Mouse (Mus musculus) gastrocnemius, adult 8-10 months (tissue): ENCODE results near the gene Scarb2. TPM values are rescaled to one million over a fixed set of nuclear protein-coding genes. Genes with fewer than 3 reads are reported as not detected.

Source experiments
- DNase-seq, 2 experiments: peaks; one replicate each; pipeline ENCODE4 v3.0.0; 2022; ENCODE audit warnings: low spot score in 2 of 2
- total RNA-seq, 4 experiments: library from RNA; stranded (reverse); gene quantifications; 2 replicates each; pipeline ENCODE4 v1.2.4; 2022

Scarb2 gene
- total RNA-seq, 4 experiments from 2014 or later: 72.4 to 89.7 (median 80.3) TPM

- no peak for DNase-seq
Observed at GRCm38 (mm10) chr5:92438540-92438939, 68.1 kb downstream of the Scarb2 start.

DNA sequence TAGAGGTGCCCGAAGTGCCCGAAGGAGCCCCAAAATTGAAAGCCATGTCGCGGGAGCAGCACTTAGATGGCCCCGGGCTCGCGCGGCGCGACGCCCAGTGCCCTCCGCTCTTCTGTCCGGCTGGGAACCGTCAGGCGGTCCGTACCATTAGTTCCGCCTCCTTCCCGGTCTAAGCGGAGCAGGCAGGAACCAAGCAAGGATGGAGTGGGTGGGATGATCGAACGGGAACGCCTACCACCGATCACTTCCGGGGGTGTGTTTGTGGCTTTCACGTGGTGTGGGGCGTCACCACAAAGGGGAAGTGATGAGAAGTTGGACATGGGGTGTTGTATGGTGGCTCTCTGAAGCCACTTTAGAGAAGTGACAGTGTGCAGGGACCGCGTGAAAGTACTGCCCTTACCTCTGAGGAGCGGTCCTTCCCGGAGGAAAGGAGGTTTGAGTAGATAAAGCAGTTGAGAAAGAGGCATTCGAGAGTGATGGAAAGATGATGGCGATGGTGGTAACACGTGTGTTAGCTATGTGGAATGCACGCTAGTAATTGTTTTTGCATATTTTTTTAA lies 71.5 kb downstream of the Scarb2 start, which contains the start of gene Nup54:
TSS of gene Nup54 (minus strand) at position 195 of the 560 bp plus-strand sequence.
- peak; percentile 94 for DNase-seq

DNA sequence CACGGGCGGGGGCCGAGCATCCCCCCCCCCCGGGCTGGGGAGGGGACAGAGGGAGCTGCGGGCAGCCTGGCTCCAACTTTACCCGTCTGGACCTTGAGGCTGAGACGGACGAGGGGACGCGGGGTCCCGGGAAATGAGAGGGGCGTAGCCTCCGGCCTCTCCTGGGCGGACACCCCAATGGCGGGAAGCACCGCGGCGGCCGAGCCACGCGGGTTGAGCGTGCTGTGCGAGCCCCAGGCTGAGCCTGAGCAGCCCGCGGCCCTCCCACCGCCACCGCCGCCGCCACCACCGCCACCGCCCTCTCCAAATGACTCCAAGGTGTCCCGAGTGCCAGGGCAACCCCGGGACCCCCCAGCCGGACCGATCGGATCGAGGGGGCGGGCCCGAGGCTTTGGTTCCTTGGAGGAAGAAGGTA lies 72.1 kb downstream of the Scarb2 start:
- peak in 1 of 2 experiments; percentile 4 for DNase-seq

GRCm38 (mm10) chr5:92434070-92434469 lies 72.6 kb downstream of the Scarb2 start:
- no peak for DNase-seq

GRCm38 (mm10) chr5:92431611-92432010 lies 75.0 kb downstream of the Scarb2 start:
- no peak for DNase-seq

- DNase-seq: no peak
Observed at GRCm38 (mm10) chr5:92430723-92431122, 75.9 kb downstream of the Scarb2 start.

DNA sequence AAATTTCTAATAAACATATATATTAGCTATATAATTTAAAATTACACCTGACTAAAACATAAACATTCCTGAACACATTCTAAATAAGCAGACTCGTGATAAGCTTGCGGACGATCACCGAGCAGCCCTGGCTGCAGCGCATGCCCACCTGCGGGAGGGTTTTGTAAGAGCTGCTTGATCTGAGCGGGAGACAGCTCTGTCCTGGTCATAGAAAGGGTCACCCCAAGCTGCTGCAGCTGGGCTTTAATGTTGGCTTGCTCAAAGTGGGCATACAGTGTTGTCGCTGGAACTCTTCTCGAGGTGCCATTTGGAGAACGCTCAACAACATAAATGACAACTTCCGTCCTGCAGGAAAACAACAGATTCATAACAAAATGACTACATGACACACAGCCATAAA lies 82.5 kb downstream of the Scarb2 start:
- DNase-seq: no peak

- no peak for DNase-seq
Observed at GRCm38 (mm10) chr5:92413982-92414375, 92.7 kb downstream of the Scarb2 start.

- DNase-seq: no peak
Observed at GRCm38 (mm10) chr5:92413271-92413981, 93.2 kb downstream of the Scarb2 start.

GRCm38 (mm10) chr5:92411461-92412140 lies 95.0 kb downstream of the Scarb2 start:
- DNase-seq: no peak

- no peak for DNase-seq
Observed at GRCm38 (mm10) chr5:92410486-92410885, 96.1 kb downstream of the Scarb2 start.

GRCm38 (mm10) chr5:92409361-92410155 lies 97.1 kb downstream of the Scarb2 start:
- no peak for DNase-seq

GRCm38 (mm10) chr5:92404400-92404678 lies 102.3 kb downstream of the Scarb2 start:
- DNase-seq: no peak

DNA sequence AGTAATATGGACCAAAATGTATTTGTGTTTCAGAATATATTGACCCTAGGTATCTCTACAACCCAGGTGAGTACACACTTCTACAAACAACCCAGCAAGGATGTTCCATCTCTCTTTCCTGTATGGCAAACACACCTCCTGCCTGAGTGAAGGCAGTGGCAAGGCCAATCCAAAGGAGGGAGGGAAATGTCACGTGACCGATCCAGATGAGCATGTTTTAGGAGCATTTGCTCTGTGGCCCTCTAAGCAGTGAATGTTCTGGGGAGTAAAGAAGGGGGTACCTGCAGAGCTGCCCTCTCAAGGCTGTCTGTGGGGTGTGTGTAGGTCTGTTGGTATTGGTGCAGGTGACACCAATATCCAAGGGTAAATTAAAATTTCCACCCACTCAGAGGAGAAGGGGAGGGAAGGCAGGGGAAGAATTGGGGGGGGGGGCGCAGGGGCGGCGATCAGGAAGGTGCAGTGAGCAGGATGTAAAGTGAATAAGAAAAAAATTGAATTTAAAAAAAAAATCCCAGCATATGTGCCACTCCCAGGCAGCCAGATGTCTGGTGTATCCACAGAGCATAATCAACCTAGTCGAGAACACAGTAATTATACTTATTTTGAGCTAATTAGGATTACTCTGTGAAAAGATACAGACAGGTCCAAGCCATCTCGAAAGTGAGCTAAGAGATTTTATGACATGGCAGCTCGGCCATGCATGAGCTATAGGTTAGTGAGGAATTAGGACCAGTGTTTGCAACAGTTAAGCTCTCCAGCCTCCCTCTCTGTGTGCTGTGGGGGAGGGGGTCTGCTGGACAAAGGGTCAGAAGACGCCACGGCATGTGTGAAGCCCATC lies 102.9 kb downstream of the Scarb2 start:
- DNase-seq: no peak

DNA sequence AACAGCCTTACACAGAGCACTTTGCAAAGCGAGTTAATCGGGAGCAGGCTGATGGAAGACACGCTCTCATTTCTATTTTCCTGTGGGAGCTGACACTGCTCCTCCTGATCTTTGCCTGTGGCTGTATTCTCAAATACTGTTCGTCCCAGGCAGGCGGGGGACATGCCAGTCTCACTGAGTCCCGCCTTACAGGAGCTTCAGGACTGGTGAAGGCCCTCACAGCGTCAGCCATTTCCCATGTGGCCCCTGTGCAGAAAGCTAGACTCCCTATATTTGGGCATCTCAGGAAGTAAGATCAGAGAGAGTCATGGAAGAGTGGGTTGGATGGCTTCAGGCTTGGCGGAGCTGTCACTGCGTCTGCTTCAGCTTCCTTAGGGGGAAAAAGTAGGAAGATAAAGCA lies 103.8 kb downstream of the Scarb2 start:
- DNase-seq: no peak

DNA sequence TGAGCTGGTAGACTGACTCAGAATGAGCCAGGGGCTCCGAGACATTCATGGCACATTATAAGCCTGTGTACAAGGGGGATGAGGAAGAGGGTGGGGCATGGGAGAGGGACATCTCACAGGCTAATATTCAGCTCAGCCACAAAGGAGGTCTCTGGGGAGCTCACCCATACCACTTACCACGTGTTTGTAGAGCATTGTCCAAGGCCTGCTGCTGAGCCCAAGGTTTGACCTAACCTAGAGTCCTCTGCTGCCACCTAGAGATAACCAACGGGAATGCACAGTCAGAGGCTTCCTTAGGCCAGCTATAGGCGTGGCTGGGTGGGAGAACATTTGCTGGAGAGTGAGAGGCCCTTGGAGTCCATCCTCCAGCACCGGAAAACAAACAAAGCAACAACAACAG lies 108.5 kb downstream of the Scarb2 start:
- peak; percentile 59 to 65 for DNase-seq

GRCm38 (mm10) chr5:92396476-92396875 lies 110.2 kb downstream of the Scarb2 start:
- no peak for DNase-seq

DNA sequence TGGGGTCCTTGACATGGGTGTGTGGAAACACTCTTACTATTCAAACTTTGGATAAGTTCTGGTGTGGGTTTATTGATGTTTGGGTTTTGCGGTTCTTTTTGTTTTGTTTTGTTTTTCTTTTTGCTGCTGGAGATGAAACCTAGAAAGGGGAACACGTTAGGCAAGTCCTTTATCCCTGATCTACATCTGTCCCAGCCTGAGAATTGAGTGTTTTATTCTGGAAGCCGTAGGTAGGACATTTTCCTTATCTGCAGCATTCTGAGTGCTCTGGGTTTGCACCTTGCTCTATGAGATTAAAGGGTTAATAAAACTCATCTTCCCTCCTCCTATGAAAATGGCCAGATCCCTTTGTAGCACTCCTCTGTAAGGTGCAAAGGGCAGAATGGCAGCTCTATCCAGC lies 110.9 kb downstream of the Scarb2 start:
- no peak for DNase-seq

DNA sequence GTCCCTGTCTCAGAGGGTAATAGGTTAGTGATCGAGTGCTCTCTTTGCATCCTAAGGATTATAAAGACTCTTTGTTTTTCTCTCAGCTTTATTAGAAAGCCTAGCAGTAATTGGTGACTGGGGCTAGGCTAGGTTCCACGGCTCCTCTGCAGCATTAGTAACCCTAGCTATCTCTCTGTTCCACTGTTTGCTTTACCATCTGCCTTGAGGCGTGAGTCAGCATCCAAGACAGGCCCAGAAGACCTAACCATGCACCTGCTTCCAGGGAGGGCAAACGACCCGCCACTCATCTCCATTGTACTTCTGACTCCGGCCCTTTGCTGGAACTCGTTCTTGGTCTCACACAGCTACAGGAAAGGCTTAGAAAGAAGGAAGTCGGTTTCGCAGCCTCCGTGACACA lies 112.8 kb downstream of the Scarb2 start:
- no peak for DNase-seq

DNA sequence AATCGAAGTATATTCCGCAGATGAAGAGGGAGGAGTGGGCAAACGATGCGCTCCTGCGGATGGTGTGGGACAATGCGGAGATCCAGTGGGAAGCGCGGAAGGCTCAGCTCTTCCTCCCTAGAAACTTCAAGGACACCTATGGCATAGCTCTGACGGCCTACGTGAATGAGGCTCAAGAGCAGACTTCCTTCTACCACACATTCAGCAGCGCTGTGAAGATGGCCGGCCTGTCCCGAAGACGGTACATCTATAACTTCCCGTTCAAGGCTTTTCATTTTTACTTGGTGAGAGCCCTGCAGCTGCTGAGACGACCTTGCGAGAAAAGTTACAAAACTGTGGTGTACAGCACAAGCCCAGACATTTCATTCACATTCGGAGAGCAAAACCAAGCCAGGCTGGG lies 114.1 kb downstream of the Scarb2 start:
- DNase-seq: no peak
